Mouse (Mus musculus) forebrain, embryonic 11.5 days (tissue): ENCODE data around the gene Selenot. TPM values are rescaled to one million over a fixed set of nuclear protein-coding genes. Genes with fewer than 3 reads are reported as not detected.
A peak's percentile ranks its signal among the peaks of the same experiment; 100 is the strongest.

Experiments
- ATAC-seq: fragments of 200-750 bp; cut with Nextera tagmentation; replicated peaks from 2 replicates; pipeline ENCODE4 v1.8.0; 2017; ENCODE audit warnings: moderate TSS enrichment; ENCODE audit not compliant: low FRiP score
- DNase-seq: peaks from one replicate; pipeline ENCODE4 v3.0.0-alpha.2; 2017; ENCODE audit warnings: low spot score
- H3K27ac ChIP-seq: fragments of 300-500 bp; sonication (generic); 2 replicates; pipeline ENCODE4 v1.5.1; 2014; ENCODE audit warnings: low read depth, low read length
- H3K27me3 ChIP-seq: fragments of 300-500 bp; sonication (generic); 2 replicates; pipeline ENCODE4 v1.6.1; 2014; ENCODE audit warnings: mild to moderate bottlenecking, low read length, mixed read lengths; ENCODE audit not compliant: control insufficient read depth, insufficient read depth
- H3K36me3 ChIP-seq: fragments of 300-500 bp; sonication (generic); 2 replicates; pipeline ENCODE4 v1.6.1; 2014; ENCODE audit warnings: mild to moderate bottlenecking, low read length, moderate library complexity, mixed read lengths; ENCODE audit not compliant: control insufficient read depth, insufficient read depth
- H3K4me1 ChIP-seq: fragments of 300-500 bp; sonication (generic); replicated peaks from 2 replicates; pipeline ENCODE4 v1.6.1; 2014; ENCODE audit warnings: low read length, mixed read lengths; ENCODE audit not compliant: control insufficient read depth, insufficient read depth
- H3K4me2 ChIP-seq: fragments of 300-500 bp; sonication (generic); 2 replicates; pipeline ENCODE4 v1.6.1; 2014; ENCODE audit warnings: low read depth, mild to moderate bottlenecking, low read length, moderate library complexity, mixed read lengths; ENCODE audit not compliant: severe bottlenecking
- H3K4me3 ChIP-seq: fragments of 300-500 bp; sonication (generic); 2 replicates; pipeline ENCODE4 v1.5.1; 2014; ENCODE audit warnings: low read depth, low read length
- H3K9ac ChIP-seq: fragments of 300-500 bp; sonication (generic); 2 replicates; pipeline ENCODE4 v1.6.1; 2014; ENCODE audit warnings: low read length
- H3K9me3 ChIP-seq: fragments of 300-500 bp; sonication (generic); 2 replicates; pipeline ENCODE4 v1.6.1; 2016; ENCODE audit warnings: low read length, mixed read lengths; ENCODE audit not compliant: control insufficient read depth
- whole genome bisulfite sequencing: fragments of 180-500 bp; shearing (Covaris S2); extraction: QIAGEN DNeasy Blood & Tissue Kit; methylation state at CpG from one replicate; pipeline ENCODE4 v1.1.7; 2014; 5-methylcytosine and 5-hydroxymethylcytosine counted together
- polyA plus RNA-seq: library from polyadenylated mRNA; unstranded; fragments of >200 nt; fragmentation: Nextera tagmentation; extraction: Ambion mirVana; gene quantifications from 2 replicates; pipeline ENCODE4 v1.2.1, GENCODE M21; 2014

The Selenot gene
- polyA plus RNA-seq, 1 experiment from 2014 or later, result 23.8 TPM

- ATAC-seq (no peak), DNase-seq (no peak)
- 89% methylated on average over 7 of the region's 7 CpGs for WGBS
- Histone ChIP-seq H3K4me3 (no peak overlapping the region), H3K27ac (no peak overlapping the region), H3K4me1 (no peaks in the 10 kb centered on the region), H3K36me3 (no peaks in the 10 kb centered on the region), H3K4me2 (no peak overlapping the region), H3K9me3 (no peaks in the 10 kb centered on the region), H3K27me3 (no peaks in the 10 kb centered on the region), H3K9ac (no peak overlapping the region)
These were observed 44.6 kb downstream of the Selenot start for GRCm38 (mm10) chr3:58621066-58621465.

- DNase-seq, result no peak
- no peaks in the 10 kb centered on the region for H3K4me1 ChIP-seq
- no peak overlapping the region for H3K4me2 ChIP-seq
- H3K9ac ChIP-seq, result no peak overlapping the region
- H3K9me3 ChIP-seq, result no peaks in the 10 kb centered on the region
- no peak overlapping the region for H3K4me3 ChIP-seq
- no peaks in the 10 kb centered on the region for H3K27me3 ChIP-seq
- ATAC-seq, result no peak
- WGBS, result 73% methylated on average over 3 of the region's 3 CpGs
- no peaks in the 10 kb centered on the region for H3K36me3 ChIP-seq
- H3K27ac ChIP-seq, result no peak overlapping the region
These were observed 46.4 kb downstream of the Selenot start for GRCm38 (mm10) chr3:58622665-58623394.

DNA sequence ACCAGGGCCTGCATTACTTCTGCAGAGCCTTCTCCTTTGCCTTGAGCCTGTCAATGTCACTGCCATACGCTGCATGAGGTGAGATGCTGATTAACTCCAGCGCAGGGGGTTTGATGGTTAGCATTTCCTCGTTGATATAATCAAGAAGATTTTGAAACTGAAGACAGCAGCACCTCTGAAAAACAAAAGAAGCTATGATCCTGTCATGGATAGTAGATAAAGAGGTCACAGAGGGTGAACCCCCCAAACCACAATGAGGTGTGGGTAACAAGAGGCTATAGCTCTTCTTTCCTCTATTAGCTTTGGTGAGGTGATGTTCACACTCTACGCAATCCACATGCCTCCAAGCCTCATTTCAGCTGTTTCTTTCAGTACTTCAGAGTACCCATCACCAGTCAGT is 48.5 kb downstream of the Selenot start:
- ATAC-seq, result no peak
- H3K4me2 ChIP-seq, result no peak overlapping the region
- H3K36me3 ChIP-seq, result no peaks in the 10 kb centered on the region
- no peaks in the 10 kb centered on the region for H3K4me1 ChIP-seq
- no peak for DNase-seq
- H3K27me3 ChIP-seq, result no peaks in the 10 kb centered on the region
- no peak overlapping the region for H3K27ac ChIP-seq
- no peaks in the 10 kb centered on the region for H3K9me3 ChIP-seq
- no peak overlapping the region for H3K9ac ChIP-seq
- WGBS, result 94% methylated on average over 4 of the region's 4 CpGs
- no peak overlapping the region for H3K4me3 ChIP-seq

DNA sequence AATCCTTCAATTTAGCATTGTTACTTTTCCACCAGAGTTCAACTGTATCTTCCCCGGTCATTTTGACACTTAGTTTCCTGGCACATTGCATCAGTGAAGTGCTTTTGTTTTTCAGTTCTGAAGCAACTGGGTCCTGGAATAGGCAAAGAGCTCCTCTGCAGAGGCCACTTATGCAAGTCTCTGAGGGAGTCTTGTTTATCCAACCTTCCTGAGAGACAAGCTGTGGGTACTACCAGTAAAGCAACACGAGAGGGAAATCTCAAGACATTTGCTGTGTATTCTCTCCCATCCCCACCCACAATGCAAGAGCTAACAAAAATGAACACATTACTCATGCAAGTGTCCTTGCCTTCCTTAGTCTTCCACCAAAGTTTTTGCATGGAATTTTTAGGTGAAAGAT is 55.3 kb downstream of the Selenot start:
- no peak overlapping the region for H3K4me3 ChIP-seq
- 88% methylated on average over 2 of the region's 2 CpGs for WGBS
- no peak overlapping the region for H3K4me2 ChIP-seq
- no peaks in the 10 kb centered on the region for H3K27me3 ChIP-seq
- no peaks in the 10 kb centered on the region for H3K9me3 ChIP-seq
- no peak for DNase-seq
- no peak overlapping the region for H3K27ac ChIP-seq
- no peaks in the 10 kb centered on the region for H3K36me3 ChIP-seq
- ATAC-seq, result no peak
- no peak overlapping the region for H3K9ac ChIP-seq
- no peaks in the 10 kb centered on the region for H3K4me1 ChIP-seq

GRCm38 (mm10) chr3:58636406-58637295 is 60.2 kb downstream of the Selenot start, which contains the start of gene Erich6:
Erich6 (minus strand) TSS chr3:58637207.
- no peaks in the 10 kb centered on the region for H3K36me3 ChIP-seq
- H3K4me3 ChIP-seq, result peak within 1 kb of the TSS; percentile 50
- no peaks in the 10 kb centered on the region for H3K27me3 ChIP-seq
- no peaks in the 10 kb centered on the region for H3K9me3 ChIP-seq
- DNase-seq (peak; percentile 75), ATAC-seq (peak; percentile 89)
- WGBS, result under 1% methylated on average over 34 of the region's 34 CpGs
- H3K9ac ChIP-seq, result peak within 1 kb of the TSS; percentile 68
- peak within 1 kb of the TSS; percentile 94 for H3K4me2 ChIP-seq
- H3K27ac ChIP-seq, result no peak within 1 kb of the TSS
- no peaks in the 10 kb centered on the region for H3K4me1 ChIP-seq

Other genes with a start within 250 kb of the Selenot start
- 12.5 and 17.4 TPM in 2 replicates for gene Tsc22d2, start 161.9 kb upstream of the Selenot start, polyA plus RNA-seq
- gene Eif2a, start 50.8 kb upstream of the Selenot start, polyA plus RNA-seq, result 58.9 and 61.9 TPM in 2 replicates
- 136 and 140 TPM in 2 replicates for gene Serp1, start 50.7 kb upstream of the Selenot start, polyA plus RNA-seq
- gene Erich6, start 60.6 kb downstream of the Selenot start, polyA plus RNA-seq, result not detected in 2 replicates
- 4.0 and 5.7 TPM in 2 replicates for gene Siah2, start 115.8 kb downstream of the Selenot start, polyA plus RNA-seq
- 0.08 TPM in 1 of 2 replicates, not detected in the other for gene Mindy4b-ps, start 245.7 kb downstream of the Selenot start, polyA plus RNA-seq